Mouse (Mus musculus) liver, embryonic 12.5 days (tissue): ENCODE results near the gene Uimc1. TPM values are rescaled to one million over a fixed set of nuclear protein-coding genes. Genes with fewer than 3 reads are reported as not detected.

Source experiments
- ATAC-seq: fragments of 200-750 bp; cut with Nextera tagmentation; 2 replicates; pipeline ENCODE4 v1.8.0; 2017; ENCODE audit warnings: moderate number of reproducible peaks, mild to moderate bottlenecking, moderate library complexity
- H3K27ac ChIP-seq: fragments of 300-500 bp; sonication (generic); 2 replicates; pipeline ENCODE4 v1.5.1; 2016; ENCODE audit warnings: mild to moderate bottlenecking
- H3K27me3 ChIP-seq: fragments of 300-500 bp; sonication (generic); replicated peaks from 2 replicates; pipeline ENCODE4 v1.6.1; 2016; ENCODE audit warnings: mild to moderate bottlenecking, moderate library complexity
- H3K36me3 ChIP-seq: fragments of 300-500 bp; sonication (generic); 2 replicates; pipeline ENCODE4 v1.6.1; 2016; ENCODE audit warnings: mild to moderate bottlenecking, moderate library complexity
- H3K4me1 ChIP-seq: fragments of 300-500 bp; sonication (generic); 2 replicates; pipeline ENCODE4 v1.6.1; 2016
- H3K4me2 ChIP-seq: fragments of 300-500 bp; sonication (generic); 2 replicates; pipeline ENCODE4 v1.6.1; 2016; ENCODE audit warnings: mild to moderate bottlenecking, moderate library complexity
- H3K4me3 ChIP-seq: fragments of 300-500 bp; sonication (generic); 2 replicates; pipeline ENCODE4 v1.5.1; 2016; ENCODE audit warnings: mild to moderate bottlenecking, moderate library complexity
- H3K9ac ChIP-seq: fragments of 300-500 bp; sonication (generic); 2 replicates; pipeline ENCODE4 v1.6.1; 2016; ENCODE audit warnings: mild to moderate bottlenecking, moderate library complexity
- H3K9me3 ChIP-seq: fragments of 300-500 bp; sonication (generic); replicated peaks from 2 replicates; pipeline ENCODE4 v1.6.1; 2016; ENCODE audit warnings: mild to moderate bottlenecking, moderate library complexity
- WGBS: fragments of 180-500 bp; shearing (Covaris S2); methylation state at CpG from one replicate; pipeline ENCODE4 v1.1.7; 2016; ENCODE audit not compliant: insufficient replicate concordance; 5-methylcytosine and 5-hydroxymethylcytosine counted together
- polyA plus RNA-seq: library from polyadenylated mRNA; unstranded; fragments of >200 nt; fragmentation: Nextera tagmentation; extraction: Ambion mirVana; gene quantifications from 2 replicates; pipeline ENCODE4 v1.2.1, GENCODE M21; 2016

Uimc1 gene
- polyA plus RNA-seq, 1 experiment from 2014 or later: 18.4 TPM

GRCm38 (mm10) chr13:55022715-55023114, 77.4 kb downstream of the Uimc1 start:
- H3K27me3 ChIP-seq: no peaks in the 10 kb centered on the region
- WGBS: 63% methylated on average over 9 of the region's 9 CpGs
- no peaks in the 10 kb centered on the region for H3K4me1 ChIP-seq
- no peak overlapping the region for H3K4me2 ChIP-seq
- no peak overlapping the region for H3K4me3 ChIP-seq
- no peak overlapping the region for H3K9ac ChIP-seq
- H3K36me3 ChIP-seq: peaks cover 9% of the 10 kb centered on the region
- H3K9me3 ChIP-seq: no peaks in the 10 kb centered on the region
- H3K27ac ChIP-seq: no peak overlapping the region
- ATAC-seq: no peak

- WGBS: 61% methylated on average over 4 of the region's 4 CpGs
- Histone ChIP-seq H3K27me3 (no peaks in the 10 kb centered on the region), H3K36me3 (peaks cover 7% of the 10 kb centered on the region), H3K4me3 (no peak overlapping the region), H3K4me1 (no peaks in the 10 kb centered on the region), H3K9me3 (no peaks in the 10 kb centered on the region), H3K27ac (no peak overlapping the region), H3K4me2 (no peak overlapping the region), H3K9ac (no peak overlapping the region)
- ATAC-seq: no peak
Observed at GRCm38 (mm10) chr13:55022256-55022655, 77.8 kb downstream of the Uimc1 start.

- Histone ChIP-seq H3K9me3 (no peaks in the 10 kb centered on the region), H3K4me2 (no peak within 1 kb of the TSS), H3K36me3 (peaks cover 6% of the 10 kb centered on the region), H3K9ac (no peak within 1 kb of the TSS), H3K4me3 (no peak within 1 kb of the TSS), H3K27me3 (no peaks in the 10 kb centered on the region), H3K27ac (no peak within 1 kb of the TSS), H3K4me1 (no peaks in the 10 kb centered on the region)
- 64% methylated on average over 13 of the region's 13 CpGs for WGBS
- ATAC-seq: no peak
Observed at GRCm38 (mm10) chr13:55021194-55021779, 78.8 kb downstream of the Uimc1 start, which contains the start of gene Hk3. TSS of gene Hk3 (minus strand) at chr13:55021385.

- Histone ChIP-seq H3K9me3 (no peaks in the 10 kb centered on the region), H3K27ac (no peak overlapping the region), H3K4me3 (no peak overlapping the region), H3K27me3 (0 out of 2 replicates have a peak, but pooled peaks cover 1% of the 10 kb centered on the region), H3K9ac (no peak overlapping the region), H3K4me2 (no peak overlapping the region), H3K36me3 (no peaks in the 10 kb centered on the region), H3K4me1 (no peaks in the 10 kb centered on the region)
- ATAC-seq: no peak
- WGBS: 77% methylated on average over 4 of the region's 4 CpGs
Observed at GRCm38 (mm10) chr13:55020051-55020450, 80.0 kb downstream of the Uimc1 start.

GRCm38 (mm10) chr13:55019181-55019580, 80.9 kb downstream of the Uimc1 start:
- H3K4me3 ChIP-seq: no peak overlapping the region
- H3K4me2 ChIP-seq: no peak overlapping the region
- no peaks in the 10 kb centered on the region for H3K9me3 ChIP-seq
- no peaks in the 10 kb centered on the region for H3K4me1 ChIP-seq
- no peak for ATAC-seq
- WGBS: 45% methylated on average over 3 of the region's 3 CpGs
- no peaks in the 10 kb centered on the region for H3K36me3 ChIP-seq
- peaks cover 10% of the 10 kb centered on the region; the same call in 1 of the 2 replicates for H3K27me3 ChIP-seq
- H3K27ac ChIP-seq: no peak overlapping the region
- H3K9ac ChIP-seq: no peak overlapping the region

- no peak overlapping the region for H3K4me3 ChIP-seq
- no peak overlapping the region for H3K9ac ChIP-seq
- peaks cover 13% of the 10 kb centered on the region; the same call in 1 of the 2 replicates for H3K27me3 ChIP-seq
- WGBS: 72% methylated on average over 9 of the region's 9 CpGs
- H3K4me2 ChIP-seq: no peak overlapping the region
- H3K27ac ChIP-seq: no peak overlapping the region
- H3K36me3 ChIP-seq: no peaks in the 10 kb centered on the region
- no peaks in the 10 kb centered on the region for H3K9me3 ChIP-seq
- no peak for ATAC-seq
- H3K4me1 ChIP-seq: no peaks in the 10 kb centered on the region
Observed at GRCm38 (mm10) chr13:55018700-55019099, 81.4 kb downstream of the Uimc1 start.

- Histone ChIP-seq H3K27ac (no peak overlapping the region), H3K4me3 (no peak overlapping the region), H3K36me3 (no peaks in the 10 kb centered on the region), H3K4me1 (no peaks in the 10 kb centered on the region), H3K9ac (no peak overlapping the region), H3K27me3 (peaks cover 16% of the 10 kb centered on the region; the same call in 1 of the 2 replicates), H3K4me2 (no peak overlapping the region), H3K9me3 (no peaks in the 10 kb centered on the region)
- 57% methylated on average over 8 of the region's 8 CpGs for WGBS
- no peak for ATAC-seq
Observed at GRCm38 (mm10) chr13:55017898-55018599, 82.1 kb downstream of the Uimc1 start.

- H3K4me2 ChIP-seq: no peak overlapping the region
- no peaks in the 10 kb centered on the region for H3K9me3 ChIP-seq
- H3K4me1 ChIP-seq: no peaks in the 10 kb centered on the region
- H3K27me3 ChIP-seq: peaks cover 20% of the 10 kb centered on the region; the same call in 1 of the 2 replicates
- H3K27ac ChIP-seq: no peak overlapping the region
- no peaks in the 10 kb centered on the region for H3K36me3 ChIP-seq
- H3K9ac ChIP-seq: no peak overlapping the region
- WGBS: 62% methylated on average over 12 of the region's 12 CpGs
- no peak for ATAC-seq
- no peak overlapping the region for H3K4me3 ChIP-seq
Observed at GRCm38 (mm10) chr13:55017154-55017897, 82.8 kb downstream of the Uimc1 start.

GRCm38 (mm10) chr13:55014451-55014850, 85.6 kb downstream of the Uimc1 start:
- 58% methylated on average over 9 of the region's 9 CpGs for WGBS
- H3K36me3 ChIP-seq: no peaks in the 10 kb centered on the region

GRCm38 (mm10) chr13:55013702-55014344, 86.3 kb downstream of the Uimc1 start:
- H3K27me3 ChIP-seq: peaks cover 35% of the 10 kb centered on the region; the same call in 1 of the 2 replicates
- H3K36me3 ChIP-seq: no peaks in the 10 kb centered on the region
- WGBS: 38% methylated on average over 9 of the region's 9 CpGs
- H3K4me2 ChIP-seq: no peak overlapping the region
- no peak overlapping the region for H3K27ac ChIP-seq
- no peaks in the 10 kb centered on the region for H3K9me3 ChIP-seq
- ATAC-seq: no peak
- no peak overlapping the region for H3K9ac ChIP-seq
- H3K4me3 ChIP-seq: no peak overlapping the region
- no peaks in the 10 kb centered on the region for H3K4me1 ChIP-seq

More at GRCm38 (mm10) chr13:55014451-55014850, 85.6 kb downstream of the Uimc1 start:
- H3K9me3 ChIP-seq: no peaks in the 10 kb centered on the region
- no peak overlapping the region for H3K4me2 ChIP-seq
- no peak overlapping the region for H3K9ac ChIP-seq
- ATAC-seq: no peak
- no peak overlapping the region for H3K27ac ChIP-seq
- H3K27me3 ChIP-seq: peaks cover 32% of the 10 kb centered on the region; the same call in 1 of the 2 replicates
- H3K4me3 ChIP-seq: no peak overlapping the region
- no peaks in the 10 kb centered on the region for H3K4me1 ChIP-seq

- H3K4me3 ChIP-seq: no peak overlapping the region
- H3K4me2 ChIP-seq: no peak overlapping the region
- peaks cover 36% of the 10 kb centered on the region; the same call in 1 of the 2 replicates for H3K27me3 ChIP-seq
- H3K36me3 ChIP-seq: no peaks in the 10 kb centered on the region
- H3K27ac ChIP-seq: no peak overlapping the region
- no peak overlapping the region for H3K9ac ChIP-seq
- no peak for ATAC-seq
- H3K4me1 ChIP-seq: no peaks in the 10 kb centered on the region
- H3K9me3 ChIP-seq: no peaks in the 10 kb centered on the region
- WGBS: 14% methylated on average over 14 of the region's 14 CpGs
Observed at GRCm38 (mm10) chr13:55011981-55012478, 88.1 kb downstream of the Uimc1 start.
